Mouse (Mus musculus): Measurements from ENCODE around the gene Gm10320. TPM values are rescaled to one million over a fixed set of nuclear protein-coding genes. Genes with fewer than 3 reads are reported as not detected.
A peak's percentile ranks its signal among the peaks of the same experiment; 100 is the strongest.

Gene Gm10320
- polyA plus RNA-seq, 1 experiment from 2014 or later: 0.59 TPM

DNA sequence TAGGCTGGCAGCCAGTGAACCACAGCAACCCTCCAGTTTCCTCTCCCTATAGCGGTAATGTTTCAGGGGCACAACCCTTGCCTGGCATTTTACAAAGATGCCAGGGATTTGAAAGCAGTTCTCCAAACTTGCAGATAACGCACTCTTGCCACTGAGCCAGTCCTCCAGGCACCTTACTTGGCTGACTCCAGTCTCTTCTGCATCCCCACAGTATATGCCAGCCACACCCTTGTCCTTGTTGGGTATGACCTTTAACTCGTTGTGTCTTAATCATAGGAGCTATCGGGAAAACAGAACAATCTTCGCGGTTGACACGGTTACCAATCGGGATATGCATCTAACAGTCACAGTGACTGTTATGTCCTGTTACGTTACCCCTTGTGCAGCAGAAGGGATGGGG lies 40.2 kb upstream of the Gm10320 start:
- Histone ChIP-seq H3K27ac (ENCODE audit: low read depth, low read length) (no peak overlapping the region), H3K4me1 (ENCODE audit: control insufficient read depth, insufficient read depth, low read length) (peaks cover 4% of the 10 kb centered on the region; the same call in 1 of the 2 replicates), H3K4me3 (ENCODE audit: low read depth, low read length) (no peak overlapping the region), H3K9ac (replicated peaks; ENCODE audit: low read depth, low read length) (no peak overlapping the region), H3K27me3 (ENCODE audit: control insufficient read depth, insufficient read depth, low read length) (no peaks in the 10 kb centered on the region), H3K36me3 (ENCODE audit: control insufficient read depth, insufficient read depth, low read length) (no peaks in the 10 kb centered on the region), H3K9me3 (ENCODE audit: control insufficient read depth, low read length) (no peaks in the 10 kb centered on the region), H3K4me2 (ENCODE audit: low read depth, low read length) (no peak overlapping the region)
- ATAC-seq (ENCODE audit: low read depth): no peak
- 88% methylated on average over 9 of the region's 9 CpGs for WGBS

DNA sequence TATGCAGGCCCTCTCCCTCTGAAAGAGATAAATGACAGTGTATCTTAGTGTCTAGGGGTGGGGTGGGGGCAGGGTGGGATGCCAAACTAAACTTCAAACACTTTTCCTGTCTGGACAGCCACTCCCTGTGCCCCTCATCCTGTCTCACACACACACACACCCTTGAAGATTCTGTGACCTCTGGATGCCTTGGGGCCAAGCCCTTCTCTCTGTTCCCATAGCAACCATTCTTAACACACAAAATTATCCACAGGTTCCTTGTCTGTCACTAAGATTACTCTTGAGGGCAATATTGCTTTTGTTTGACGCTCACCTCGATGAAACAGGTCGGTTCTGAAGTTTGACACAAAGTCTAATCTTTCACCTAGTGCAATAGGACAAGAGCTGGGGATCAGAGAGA lies 39.5 kb upstream of the Gm10320 start:
- H3K36me3 ChIP-seq (ENCODE audit: control insufficient read depth, insufficient read depth, low read length): no peaks in the 10 kb centered on the region
- H3K4me3 ChIP-seq (ENCODE audit: low read depth, low read length): no peak overlapping the region
- peaks cover 4% of the 10 kb centered on the region; the same call in 1 of the 2 replicates for H3K4me1 ChIP-seq (ENCODE audit: control insufficient read depth, insufficient read depth, low read length)
- no peak overlapping the region for H3K9ac ChIP-seq (replicated peaks; ENCODE audit: low read depth, low read length)
- ATAC-seq (ENCODE audit: low read depth): no peak
- H3K4me2 ChIP-seq (ENCODE audit: low read depth, low read length): no peak overlapping the region
- H3K27me3 ChIP-seq (ENCODE audit: control insufficient read depth, insufficient read depth, low read length): no peaks in the 10 kb centered on the region
- H3K27ac ChIP-seq (ENCODE audit: low read depth, low read length): no peak overlapping the region
- H3K9me3 ChIP-seq (ENCODE audit: control insufficient read depth, low read length): no peaks in the 10 kb centered on the region
- WGBS: 43% methylated on average over 3 of the region's 3 CpGs

DNA sequence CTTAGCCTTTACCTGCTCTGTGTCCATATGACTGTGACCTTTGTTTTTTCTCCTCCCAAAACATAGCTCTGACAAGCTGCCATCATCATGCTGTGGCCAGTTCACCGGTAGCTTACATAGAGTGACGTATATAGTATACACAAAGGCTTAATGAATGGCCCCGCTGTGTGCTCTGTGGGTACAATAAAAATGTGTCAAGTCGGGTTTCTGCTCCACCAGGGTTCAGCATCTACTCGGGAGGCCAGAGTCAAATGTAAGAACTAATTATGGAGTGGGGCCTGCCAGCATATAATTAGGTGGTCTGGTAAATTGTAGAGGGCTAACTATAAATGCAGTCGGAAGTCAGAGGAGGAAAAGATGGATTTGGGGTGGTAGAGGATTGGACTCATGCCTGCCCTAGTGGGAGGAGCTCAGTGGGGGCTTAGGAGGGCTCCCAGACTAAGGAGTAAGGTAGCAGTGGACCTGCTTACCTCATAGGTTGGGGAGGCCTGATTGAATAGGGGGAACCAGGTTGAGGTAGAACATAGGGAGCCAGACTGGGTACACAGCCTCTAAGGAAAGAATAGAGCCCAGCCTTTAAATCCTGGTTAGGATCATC lies 32.0 kb upstream of the Gm10320 start:
- H3K9me3 ChIP-seq (ENCODE audit: control insufficient read depth, low read length): no peaks in the 10 kb centered on the region
- H3K27me3 ChIP-seq (ENCODE audit: control insufficient read depth, insufficient read depth, low read length): no peaks in the 10 kb centered on the region
- WGBS: 63% methylated on average over 6 of the region's 6 CpGs
- H3K36me3 ChIP-seq (ENCODE audit: control insufficient read depth, insufficient read depth, low read length): no peaks in the 10 kb centered on the region
- H3K4me1 ChIP-seq (ENCODE audit: control insufficient read depth, insufficient read depth, low read length): no peaks in the 10 kb centered on the region
- no peak overlapping the region for H3K4me2 ChIP-seq (ENCODE audit: low read depth, low read length)
- no peak for ATAC-seq (ENCODE audit: low read depth)
- H3K9ac ChIP-seq (replicated peaks; ENCODE audit: low read depth, low read length): no peak overlapping the region
- no peak overlapping the region for H3K27ac ChIP-seq (ENCODE audit: low read depth, low read length)
- H3K4me3 ChIP-seq (ENCODE audit: low read depth, low read length): no peak overlapping the region

DNA sequence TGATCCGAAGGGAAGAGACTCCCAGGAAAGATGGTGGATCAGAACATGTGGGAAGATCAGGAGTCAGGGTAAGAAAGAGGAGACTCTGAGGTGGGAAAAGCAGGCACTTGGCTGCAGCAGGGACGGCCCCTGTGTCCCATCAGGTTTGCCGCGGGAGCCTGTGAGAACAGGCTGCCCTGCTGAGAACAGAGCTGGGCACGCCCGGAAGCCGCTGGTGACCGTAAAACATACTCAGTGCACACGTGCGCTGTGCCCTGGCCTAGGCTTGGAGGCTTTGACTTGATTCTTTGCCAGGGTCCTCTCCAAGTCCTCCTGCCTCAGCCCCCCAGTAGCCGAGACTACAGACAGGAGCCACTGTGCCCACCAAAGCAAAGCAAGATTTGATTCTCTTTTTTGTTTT lies 26.5 kb upstream of the Gm10320 start:
- H3K4me2 ChIP-seq (ENCODE audit: low read depth, low read length): no peak overlapping the region
- no peak overlapping the region for H3K4me3 ChIP-seq (ENCODE audit: low read depth, low read length)
- H3K36me3 ChIP-seq (ENCODE audit: control insufficient read depth, insufficient read depth, low read length): no peaks in the 10 kb centered on the region
- WGBS: 20% methylated on average over 11 of the region's 11 CpGs
- H3K27ac ChIP-seq (ENCODE audit: low read depth, low read length): no peak overlapping the region
- H3K9me3 ChIP-seq (ENCODE audit: control insufficient read depth, low read length): no peaks in the 10 kb centered on the region
- H3K9ac ChIP-seq (replicated peaks; ENCODE audit: low read depth, low read length): no peak overlapping the region
- ATAC-seq (ENCODE audit: low read depth): peak; percentile 21; the same call in 1 of the 2 replicates
- H3K4me1 ChIP-seq (ENCODE audit: control insufficient read depth, insufficient read depth, low read length): no peaks in the 10 kb centered on the region
- H3K27me3 ChIP-seq (ENCODE audit: control insufficient read depth, insufficient read depth, low read length): no peaks in the 10 kb centered on the region

DNA sequence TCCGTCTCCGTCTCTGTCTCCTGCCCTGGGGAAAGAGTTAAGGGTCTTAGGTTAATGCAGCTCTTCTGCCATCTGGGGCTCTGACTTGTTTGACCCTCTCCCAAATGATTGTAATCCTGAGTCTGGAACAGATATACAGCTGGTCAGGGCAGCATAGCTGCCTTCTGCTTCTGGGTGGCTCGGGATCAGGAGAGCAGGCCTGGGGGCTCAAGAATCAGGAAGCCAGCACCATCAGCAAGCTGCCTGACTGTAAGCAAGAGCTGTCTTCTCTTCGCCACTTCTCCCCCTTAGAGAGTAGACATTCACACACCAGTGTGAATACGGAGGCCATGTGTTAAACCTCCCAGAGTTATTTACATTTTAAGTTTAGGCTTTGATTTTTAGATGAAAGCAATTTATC lies 25.9 kb upstream of the Gm10320 start:
- Histone ChIP-seq H3K9ac (replicated peaks; ENCODE audit: low read depth, low read length) (no peak overlapping the region), H3K4me1 (ENCODE audit: control insufficient read depth, insufficient read depth, low read length) (no peaks in the 10 kb centered on the region), H3K9me3 (ENCODE audit: control insufficient read depth, low read length) (no peaks in the 10 kb centered on the region), H3K27ac (ENCODE audit: low read depth, low read length) (no peak overlapping the region), H3K4me3 (ENCODE audit: low read depth, low read length) (no peak overlapping the region), H3K27me3 (ENCODE audit: control insufficient read depth, insufficient read depth, low read length) (no peaks in the 10 kb centered on the region), H3K36me3 (ENCODE audit: control insufficient read depth, insufficient read depth, low read length) (no peaks in the 10 kb centered on the region), H3K4me2 (ENCODE audit: low read depth, low read length) (no peak overlapping the region)
- ATAC-seq (ENCODE audit: low read depth): no peak
- 52% methylated on average over 5 of the region's 5 CpGs for WGBS

DNA sequence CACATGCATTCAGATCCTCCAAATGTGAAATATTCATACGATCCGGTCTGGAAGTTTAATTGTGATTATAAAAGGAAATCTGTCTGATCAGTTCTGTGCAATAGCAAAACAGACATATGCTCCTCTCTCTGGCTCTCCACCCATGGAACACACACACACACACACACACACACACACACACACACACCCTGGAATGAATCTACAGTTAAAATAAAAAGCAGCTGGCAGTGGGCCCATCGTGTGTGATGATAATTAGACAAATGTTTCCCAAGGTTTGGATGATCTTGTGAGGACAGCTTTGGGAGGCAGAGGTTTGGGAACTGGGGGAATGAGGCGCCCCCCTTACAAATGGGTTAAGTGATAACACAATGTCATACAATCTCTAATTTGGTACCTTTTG lies 25.2 kb upstream of the Gm10320 start:
- H3K4me3 ChIP-seq (ENCODE audit: low read depth, low read length): no peak overlapping the region
- H3K9me3 ChIP-seq (ENCODE audit: control insufficient read depth, low read length): no peaks in the 10 kb centered on the region
- H3K36me3 ChIP-seq (ENCODE audit: control insufficient read depth, insufficient read depth, low read length): no peaks in the 10 kb centered on the region
- H3K4me1 ChIP-seq (ENCODE audit: control insufficient read depth, insufficient read depth, low read length): no peaks in the 10 kb centered on the region
- no peak overlapping the region for H3K27ac ChIP-seq (ENCODE audit: low read depth, low read length)
- no peaks in the 10 kb centered on the region for H3K27me3 ChIP-seq (ENCODE audit: control insufficient read depth, insufficient read depth, low read length)
- WGBS: 83% methylated on average over 4 of the region's 4 CpGs
- no peak overlapping the region for H3K4me2 ChIP-seq (ENCODE audit: low read depth, low read length)
- no peak overlapping the region for H3K9ac ChIP-seq (replicated peaks; ENCODE audit: low read depth, low read length)
- no peak for ATAC-seq (ENCODE audit: low read depth)

DNA sequence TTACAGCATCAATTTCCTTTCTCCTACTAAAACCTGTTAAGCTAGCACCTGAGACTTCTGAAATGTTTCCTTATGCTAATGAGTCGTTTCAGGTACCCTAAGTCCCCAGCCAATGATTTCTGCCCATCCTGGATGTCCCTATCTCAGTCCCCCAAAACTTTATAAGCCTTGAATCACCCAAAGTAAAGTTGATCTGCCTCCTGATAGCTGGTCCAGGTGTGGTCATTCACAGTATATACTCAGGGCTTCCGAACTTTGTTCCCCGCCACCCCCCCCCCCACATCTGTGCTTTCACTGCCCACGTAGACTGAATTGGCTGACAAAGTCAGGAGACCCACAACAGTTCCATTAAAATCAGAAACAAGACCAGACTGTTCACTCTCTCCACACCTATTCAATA lies 20.3 kb upstream of the Gm10320 start:
- Histone ChIP-seq H3K27ac (ENCODE audit: low read depth, low read length) (no peak overlapping the region), H3K9me3 (ENCODE audit: control insufficient read depth, low read length) (no peaks in the 10 kb centered on the region), H3K27me3 (ENCODE audit: control insufficient read depth, insufficient read depth, low read length) (peaks cover 11% of the 10 kb centered on the region), H3K9ac (replicated peaks; ENCODE audit: low read depth, low read length) (no peak overlapping the region), H3K4me2 (ENCODE audit: low read depth, low read length) (no peak overlapping the region), H3K4me1 (ENCODE audit: control insufficient read depth, insufficient read depth, low read length) (no peaks in the 10 kb centered on the region), H3K4me3 (ENCODE audit: low read depth, low read length) (no peak overlapping the region), H3K36me3 (ENCODE audit: control insufficient read depth, insufficient read depth, low read length) (no peaks in the 10 kb centered on the region)
- ATAC-seq (ENCODE audit: low read depth): no peak
- 82% methylated on average over 4 of the region's 4 CpGs for WGBS

DNA sequence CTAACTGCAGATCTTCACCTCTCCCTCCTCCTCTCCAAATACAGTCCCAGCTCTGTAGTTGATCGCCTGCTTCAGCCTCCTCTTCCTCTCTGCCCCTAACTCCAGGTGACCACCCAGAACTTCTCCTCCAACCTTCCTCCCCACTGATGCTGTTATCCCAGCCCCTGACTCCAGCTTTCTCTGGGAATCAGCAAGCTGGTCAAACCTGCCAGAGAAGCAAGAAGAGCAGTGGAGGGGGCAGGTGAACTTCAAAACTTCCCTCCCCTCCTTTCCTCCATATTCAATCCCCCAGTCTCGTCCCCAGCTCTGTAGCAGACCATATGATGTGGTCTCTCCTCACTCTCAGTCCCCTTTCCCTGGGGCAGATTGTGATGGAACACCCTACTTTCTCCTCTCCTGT lies 15.9 kb upstream of the Gm10320 start:
- WGBS: 60% methylated on average over 2 of the region's 2 CpGs

DNA sequence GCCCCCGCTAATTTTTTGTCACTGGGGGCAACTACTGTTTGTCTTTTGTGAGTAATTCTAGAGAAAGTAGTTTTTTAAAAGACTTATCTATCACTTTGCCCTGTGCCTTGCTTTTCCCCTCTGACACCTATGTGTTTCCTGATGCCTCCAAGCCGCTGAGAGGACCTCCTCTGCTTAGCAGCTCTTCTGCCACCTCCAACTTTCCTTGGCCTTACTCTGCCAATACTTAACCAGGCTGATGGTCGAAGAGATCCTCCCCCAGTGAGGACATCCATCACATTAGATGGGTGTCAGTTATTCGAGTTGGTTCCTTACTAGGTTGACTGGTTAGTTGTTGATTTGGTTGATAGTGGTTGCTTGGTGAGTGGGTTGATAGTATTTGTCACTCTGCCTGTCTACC lies 14.7 kb upstream of the Gm10320 start:
- H3K9ac ChIP-seq (replicated peaks; ENCODE audit: low read depth, low read length): no peak overlapping the region
- peaks cover 4% of the 10 kb centered on the region; the same call in 1 of the 2 replicates for H3K4me1 ChIP-seq (ENCODE audit: control insufficient read depth, insufficient read depth, low read length)
- no peaks in the 10 kb centered on the region for H3K36me3 ChIP-seq (ENCODE audit: control insufficient read depth, insufficient read depth, low read length)
- no peak overlapping the region for H3K4me2 ChIP-seq (ENCODE audit: low read depth, low read length)
- H3K4me3 ChIP-seq (ENCODE audit: low read depth, low read length): no peak overlapping the region
- H3K27ac ChIP-seq (ENCODE audit: low read depth, low read length): no peak overlapping the region
- no peak for ATAC-seq (ENCODE audit: low read depth)
- peaks cover 38% of the 10 kb centered on the region for H3K27me3 ChIP-seq (ENCODE audit: control insufficient read depth, insufficient read depth, low read length)
- 26% methylated on average over 4 of the region's 4 CpGs for WGBS
- H3K9me3 ChIP-seq (ENCODE audit: control insufficient read depth, low read length): no peaks in the 10 kb centered on the region

More for the DNA sequence above, 15.9 kb upstream of the Gm10320 start:
- Histone ChIP-seq H3K9ac (replicated peaks; ENCODE audit: low read depth, low read length) (no peak overlapping the region), H3K27me3 (ENCODE audit: control insufficient read depth, insufficient read depth, low read length) (peaks cover 35% of the 10 kb centered on the region), H3K9me3 (ENCODE audit: control insufficient read depth, low read length) (no peaks in the 10 kb centered on the region), H3K4me1 (ENCODE audit: control insufficient read depth, insufficient read depth, low read length) (peaks cover 4% of the 10 kb centered on the region; the same call in 1 of the 2 replicates), H3K27ac (ENCODE audit: low read depth, low read length) (no peak overlapping the region), H3K36me3 (ENCODE audit: control insufficient read depth, insufficient read depth, low read length) (no peaks in the 10 kb centered on the region), H3K4me2 (ENCODE audit: low read depth, low read length) (no peak overlapping the region), H3K4me3 (ENCODE audit: low read depth, low read length) (no peak overlapping the region)
- ATAC-seq (ENCODE audit: low read depth): no peak

All from neural tube, embryonic 14.5 days (tissue).